Mouse (Mus musculus): Measurements from ENCODE around the gene Armh3.

DNA sequence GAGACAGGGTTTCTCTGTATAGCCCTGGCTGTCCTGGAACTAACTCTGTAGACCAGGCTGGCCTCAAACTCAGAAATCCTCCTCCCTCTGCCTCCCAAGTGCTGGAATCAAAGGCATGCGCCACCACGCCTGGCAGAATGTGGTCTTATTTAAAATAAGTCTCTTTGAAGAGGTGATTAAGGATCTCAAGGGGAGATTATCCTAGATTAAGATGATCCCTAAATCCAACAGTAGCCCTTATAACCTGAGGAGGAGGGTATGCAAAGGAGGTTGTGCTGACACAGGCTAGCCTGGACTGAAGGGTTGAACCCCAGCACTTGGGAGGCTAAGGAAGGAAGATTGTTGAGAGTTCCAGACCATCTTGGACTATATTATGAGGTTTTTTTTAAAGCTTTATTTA lies 17.7 kb upstream of the Armh3 start:
- TF ChIP-seq CTCF (IDR thresholded peaks at IDR 0.05; ENCODE audit: borderline replicate concordance, extremely low read depth, insufficient read depth, insufficient read length), result no peak
- TF ChIP-seq POLR2A (IDR thresholded peaks at IDR 0.05; ENCODE audit: borderline replicate concordance, extremely low read depth, insufficient read depth, insufficient read length, poor library complexity, severe bottlenecking), result no peak

Measured in brain, embryonic 14.5 days (tissue).